In genomic region chr10:127694636-127695035, GRCm38 (mm10) we compare ENCODE assay signal across 9 mouse cellular contexts. TPM values are rescaled to one million over a fixed set of nuclear protein-coding genes. Genes with fewer than 3 reads are reported as not detected.
A peak's percentile ranks its signal among the peaks of the same experiment; 100 is the strongest.
DNase-seq lines count a peak whose midpoint lies in the region; ATAC-seq and TF ChIP-seq lines count a peak whose summit lies in the region.
"Had no signal": no experiment of that assay in that cellular context is flagged by ENCODE, and none has a peak within 500 bp of the region (broad histone marks: within the 10 kb centered on the region; RNA-seq: fewer than 3 reads in every experiment).

No protein-coding gene starts in this region.

- DNase-seq in gastrocnemius, adult 2 months: no peak
- DNase-seq in gastrocnemius, postnatal 4 days (ENCODE audit: low spot score in 2 of 2): no peak
- peak; percentile 21 to 40 for DNase-seq in right cerebral cortex, adult 2 months (ENCODE audit: low spot score in 2 of 2)
- DNase-seq in right cerebral cortex, postnatal 25 days: no peak
- DNase-seq in natural killer cell, adult 2 months (ENCODE audit: low spot score in 2 of 2): no peak
- DNase-seq in urinary bladder, postnatal 25 days (ENCODE audit: low spot score): no peak

- H3K4me3 ChIP-seq in gastrocnemius, adult 2 months: no peak overlapping the region

- peak; percentile 78 for TF ChIP-seq CTCF in gastrocnemius, adult 2 months (IDR thresholded peaks at IDR 0.05)

- peak; percentile 78 for ATAC-seq in erythroblast, adult 5-6 weeks (replicated peaks; ENCODE audit: low FRiP score, poor library complexity, severe bottlenecking)
- 0 out of 2 replicates have a peak, but pooled peaks have one; percentile 64 for ATAC-seq in monocyte, adult 5-6 weeks (replicated peaks; ENCODE audit: insufficient number of reproducible peaks, low FRiP score, low TSS enrichment, poor library complexity, severe bottlenecking)

- no peak overlapping the region for H3K27ac ChIP-seq in gastrocnemius, adult 2 months

- intact Hi-C loops in gastrocnemius, adult 2 months (cut with DNase I): loop anchor here (2.0 kb wide), 1 partner anchor 242 kb away; no protein-coding TSS in a partner anchor

RNA-seq across cellular contexts. Expression of gene Myo1a, which starts 10.3 kb away (rescaled TPM):
- not detected for total RNA-seq in gastrocnemius, adult 2 months (2021)
- 1 to 10 TPM in 1 of 2 experiments, under 1 TPM in 1; 0.29 to 1.0 TPM for total RNA-seq in gastrocnemius, postnatal 4 days (2021)
- total RNA-seq in erythroblast, adult 5-6 weeks (2015; ENCODE audit: low replicate concordance): 0.42 TPM in 1 of 2 replicates, not detected in the other
- total RNA-seq in erythroblast, adult 5-6 weeks (2017; ENCODE audit: low replicate concordance): not detected in 2 replicates
- 1.6 TPM in 1 of 3 replicates, not detected in the others for total RNA-seq in monocyte, adult 5-6 weeks (2017)

RNA-seq across cellular contexts. Expression of gene Nab2, which starts 26.3 kb away (rescaled TPM):
- 1 to 10 TPM; 2.8 to 3.2 TPM for total RNA-seq in gastrocnemius, adult 2 months (2021)
- total RNA-seq in gastrocnemius, postnatal 4 days (2021): 10 to 100 TPM; 14.5 to 14.8 TPM
- total RNA-seq in erythroblast, adult 5-6 weeks (2015; ENCODE audit: low replicate concordance): 0.96 TPM in 1 of 2 replicates, not detected in the other
- total RNA-seq in erythroblast, adult 5-6 weeks (2017; ENCODE audit: low replicate concordance): 0.60 TPM in 1 of 2 replicates, not detected in the other
- total RNA-seq in monocyte, adult 5-6 weeks (2017): 12.6 to 35.9 TPM (median 17.8 TPM) in 3 replicates

RNA-seq across cellular contexts. Expression of gene Nemp1, which starts 27.9 kb away (rescaled TPM):
- 1 to 10 TPM; 1.5 to 2.1 TPM for total RNA-seq in gastrocnemius, adult 2 months (2021)
- 1 to 10 TPM; 6.0 to 7.3 TPM for total RNA-seq in gastrocnemius, postnatal 4 days (2021)
- 11.0 and 13.2 TPM in 2 replicates for total RNA-seq in erythroblast, adult 5-6 weeks (2015; ENCODE audit: low replicate concordance)
- 12.4 and 14.3 TPM in 2 replicates for total RNA-seq in erythroblast, adult 5-6 weeks (2017; ENCODE audit: low replicate concordance)
- 16.1 to 28.4 TPM (median 17.2 TPM) in 3 replicates for total RNA-seq in monocyte, adult 5-6 weeks (2017)

RNA-seq across cellular contexts. Expression of gene Tac2, which starts 29.6 kb away (rescaled TPM):
- not detected for total RNA-seq in gastrocnemius, adult 2 months (2021)
- total RNA-seq in gastrocnemius, postnatal 4 days (2021): under 1 TPM in 1 of 2 experiments, not detected in 1; 0.44 TPM
- total RNA-seq in erythroblast, adult 5-6 weeks (2015; ENCODE audit: low replicate concordance): 6.9 and 8.3 TPM in 2 replicates
- total RNA-seq in erythroblast, adult 5-6 weeks (2017; ENCODE audit: low replicate concordance): 3.3 and 4.5 TPM in 2 replicates
- not detected in 3 replicates for total RNA-seq in monocyte, adult 5-6 weeks (2017)
- total RNA-seq: heart, adult 18-20 months had no signal

RNA-seq across cellular contexts. Expression of gene Zbtb39, which starts 44.7 kb away (rescaled TPM):
- 1 to 10 TPM; 6.6 to 7.2 TPM for total RNA-seq in gastrocnemius, adult 2 months (2021)
- 1 to 10 TPM; 6.9 to 8.2 TPM for total RNA-seq in gastrocnemius, postnatal 4 days (2021)
- total RNA-seq in erythroblast, adult 5-6 weeks (2015; ENCODE audit: low replicate concordance): 0.19 and 1.7 TPM in 2 replicates
- 0.28 and 1.3 TPM in 2 replicates for total RNA-seq in erythroblast, adult 5-6 weeks (2017; ENCODE audit: low replicate concordance)
- total RNA-seq in monocyte, adult 5-6 weeks (2017): 4.8 to 9.7 TPM (median 6.3 TPM) in 3 replicates

Comparison
In these comparisons a context has a peak if more than half of its experiments do, and no peak if none do; other contexts are left out.
1. DNase-seq: peak in right cerebral cortex, adult 2 months (2 of 2); none in gastrocnemius, adult 2 months (single experiment), gastrocnemius, postnatal 4 days (0 of 2), right cerebral cortex, postnatal 25 days (single experiment), natural killer cell, adult 2 months (0 of 2) and urinary bladder, postnatal 25 days (single experiment).